Mouse (Mus musculus) neural tube, embryonic 11.5 days (tissue): ENCODE results near the gene Cyth1. TPM values are rescaled to one million over a fixed set of nuclear protein-coding genes. Genes with fewer than 3 reads are reported as not detected.

ENCODE experiments used
- ATAC-seq: fragments of 200-750 bp; cut with Nextera tagmentation; 2 replicates; pipeline ENCODE4 v1.8.0; 2017; ENCODE audit warnings: moderate number of reproducible peaks, mild to moderate bottlenecking, moderate TSS enrichment, moderate library complexity; ENCODE audit not compliant: insufficient read depth, low FRiP score, low TSS enrichment
- DNase-seq: peaks from one replicate; pipeline ENCODE4 v3.0.0-alpha.2; 2015; ENCODE audit warnings: low spot score
- H3K27ac ChIP-seq: fragments of 300-500 bp; sonication (generic); 2 replicates; pipeline ENCODE4 v1.5.1; 2014; ENCODE audit warnings: low read depth, mild to moderate bottlenecking, low read length
- H3K27me3 ChIP-seq: fragments of 300-500 bp; sonication (generic); 2 replicates; pipeline ENCODE4 v1.6.1; 2014; ENCODE audit warnings: mild to moderate bottlenecking, low read length, mixed read lengths; ENCODE audit not compliant: control insufficient read depth, insufficient read depth
- H3K36me3 ChIP-seq: fragments of 300-500 bp; sonication (generic); 2 replicates; pipeline ENCODE4 v1.6.1; 2014; ENCODE audit warnings: mild to moderate bottlenecking, low read length, moderate library complexity, mixed read lengths; ENCODE audit not compliant: control insufficient read depth, insufficient read depth
- H3K4me1 ChIP-seq: fragments of 300-500 bp; sonication (generic); 2 replicates; pipeline ENCODE4 v1.6.1; 2014; ENCODE audit warnings: low read length, mixed read lengths; ENCODE audit not compliant: control insufficient read depth, insufficient read depth
- H3K4me2 ChIP-seq: fragments of 300-500 bp; sonication (generic); 2 replicates; pipeline ENCODE4 v1.6.1; 2014; ENCODE audit warnings: low read depth, mild to moderate bottlenecking, moderate library complexity
- H3K4me3 ChIP-seq: fragments of 300-500 bp; sonication (generic); 2 replicates; pipeline ENCODE4 v1.5.1; 2014; ENCODE audit warnings: low read depth, low read length
- H3K9ac ChIP-seq: fragments of 300-500 bp; sonication (generic); 2 replicates; pipeline ENCODE4 v1.6.1; 2014; ENCODE audit warnings: mild to moderate bottlenecking, low read length
- H3K9me3 ChIP-seq: fragments of 300-500 bp; sonication (generic); 2 replicates; pipeline ENCODE4 v1.6.1; 2016; ENCODE audit warnings: low read length; ENCODE audit not compliant: control insufficient read depth
- WGBS: fragments of 180-500 bp; shearing (Covaris S2); extraction: QIAGEN DNeasy Blood & Tissue Kit; methylation state at CpG from one replicate; pipeline ENCODE4 v1.1.7; 2014; 5-methylcytosine and 5-hydroxymethylcytosine counted together
- polyA plus RNA-seq: library from polyadenylated mRNA; unstranded; fragments of >200 nt; fragmentation: Nextera tagmentation; extraction: Ambion mirVana; gene quantifications from 2 replicates; pipeline ENCODE4 v1.2.1, GENCODE M21; 2014

The Cyth1 gene
- polyA plus RNA-seq, 1 experiment from 2014 or later: 15.8 TPM

GRCm38 (mm10) chr11:118147877-118148637 is 100.3 kb downstream of the Cyth1 start:
- H3K27me3 ChIP-seq: no peaks in the 10 kb centered on the region
- 76% methylated on average over 9 of the region's 9 CpGs for WGBS
- DNase-seq: no peak
- H3K36me3 ChIP-seq: no peaks in the 10 kb centered on the region
- H3K27ac ChIP-seq: no peak overlapping the region
- no peaks in the 10 kb centered on the region for H3K9me3 ChIP-seq
- H3K4me2 ChIP-seq: no peak overlapping the region
- no peak for ATAC-seq
- no peak overlapping the region for H3K9ac ChIP-seq
- no peak overlapping the region for H3K4me3 ChIP-seq
- H3K4me1 ChIP-seq: no peaks in the 10 kb centered on the region

- Histone ChIP-seq H3K36me3 (no peaks in the 10 kb centered on the region), H3K4me3 (no peak overlapping the region), H3K4me2 (no peak overlapping the region), H3K27ac (no peak overlapping the region), H3K9ac (no peak overlapping the region), H3K27me3 (no peaks in the 10 kb centered on the region), H3K4me1 (no peaks in the 10 kb centered on the region; the same call in 1 of the 2 replicates), H3K9me3 (no peaks in the 10 kb centered on the region)
- 92% methylated on average over 10 of the region's 10 CpGs for WGBS
- ATAC-seq (no peak), DNase-seq (no peak)
Observed at GRCm38 (mm10) chr11:118146446-118146845, 101.9 kb downstream of the Cyth1 start.

GRCm38 (mm10) chr11:118145771-118146351 is 102.5 kb downstream of the Cyth1 start:
- 86% methylated on average over 16 of the region's 16 CpGs for WGBS
- Histone ChIP-seq H3K9ac (no peak overlapping the region), H3K27ac (no peak overlapping the region), H3K27me3 (no peaks in the 10 kb centered on the region), H3K9me3 (no peaks in the 10 kb centered on the region), H3K4me1 (no peaks in the 10 kb centered on the region; the same call in 1 of the 2 replicates), H3K4me3 (no peak overlapping the region), H3K4me2 (no peak overlapping the region), H3K36me3 (no peaks in the 10 kb centered on the region)
- no peak for ATAC-seq
- no peak for DNase-seq

GRCm38 (mm10) chr11:118145092-118145491 is 103.3 kb downstream of the Cyth1 start:
- no peaks in the 10 kb centered on the region for H3K9me3 ChIP-seq
- no peaks in the 10 kb centered on the region for H3K27me3 ChIP-seq
- H3K9ac ChIP-seq: no peak overlapping the region
- no peak overlapping the region for H3K27ac ChIP-seq
- H3K36me3 ChIP-seq: no peaks in the 10 kb centered on the region
- no peak overlapping the region for H3K4me3 ChIP-seq
- DNase-seq (no peak), ATAC-seq (no peak)
- no peaks in the 10 kb centered on the region; the same call in 1 of the 2 replicates for H3K4me1 ChIP-seq
- WGBS: 94% methylated on average over 4 of the region's 4 CpGs
- H3K4me2 ChIP-seq: no peak overlapping the region

- ATAC-seq (no peak), DNase-seq (no peak)
- Histone ChIP-seq H3K27me3 (no peaks in the 10 kb centered on the region), H3K4me3 (no peak overlapping the region), H3K4me2 (no peak overlapping the region), H3K36me3 (no peaks in the 10 kb centered on the region), H3K4me1 (no peaks in the 10 kb centered on the region; the same call in 1 of the 2 replicates), H3K27ac (no peak overlapping the region), H3K9ac (no peak overlapping the region), H3K9me3 (no peaks in the 10 kb centered on the region)
- WGBS: 88% methylated on average over 4 of the region's 4 CpGs
Observed at GRCm38 (mm10) chr11:118143731-118144130, 104.7 kb downstream of the Cyth1 start.

GRCm38 (mm10) chr11:118142547-118143165 is 105.7 kb downstream of the Cyth1 start:
- DNase-seq (peak; percentile 37), ATAC-seq (peak; percentile 67; the same call in 1 of the 2 replicates)
- H3K4me1 ChIP-seq: no peaks in the 10 kb centered on the region; the same call in 1 of the 2 replicates
- no peaks in the 10 kb centered on the region for H3K36me3 ChIP-seq
- H3K27me3 ChIP-seq: no peaks in the 10 kb centered on the region
- H3K9me3 ChIP-seq: no peaks in the 10 kb centered on the region
- 21% methylated on average over 7 of the region's 7 CpGs for WGBS
- no peak overlapping the region for H3K4me3 ChIP-seq
- H3K27ac ChIP-seq: peak overlapping the region; percentile 63; the same call in 1 of the 2 replicates
- H3K4me2 ChIP-seq: no peak overlapping the region
- no peak overlapping the region; the same call in 1 of the 2 replicates for H3K9ac ChIP-seq

- Histone ChIP-seq H3K4me3 (no peak overlapping the region), H3K36me3 (no peaks in the 10 kb centered on the region), H3K9me3 (no peaks in the 10 kb centered on the region), H3K4me2 (no peak overlapping the region), H3K9ac (no peak overlapping the region), H3K27ac (no peak overlapping the region), H3K27me3 (no peaks in the 10 kb centered on the region), H3K4me1 (no peaks in the 10 kb centered on the region; the same call in 1 of the 2 replicates)
- 80% methylated on average over 10 of the region's 10 CpGs for WGBS
- no peak for ATAC-seq
- no peak for DNase-seq
Observed at GRCm38 (mm10) chr11:118140771-118141565, 107.4 kb downstream of the Cyth1 start.

- no peaks in the 10 kb centered on the region for H3K9me3 ChIP-seq
- no peak overlapping the region for H3K9ac ChIP-seq
- DNase-seq (no peak), ATAC-seq (no peak)
- H3K36me3 ChIP-seq: no peaks in the 10 kb centered on the region
- peaks cover under 1% of the 10 kb centered on the region; the same call in 1 of the 2 replicates for H3K4me1 ChIP-seq
- no peak overlapping the region for H3K27ac ChIP-seq
- H3K4me3 ChIP-seq: no peak overlapping the region
- 95% methylated on average over 6 of the region's 6 CpGs for WGBS
- no peaks in the 10 kb centered on the region for H3K27me3 ChIP-seq
- H3K4me2 ChIP-seq: no peak overlapping the region
Observed at GRCm38 (mm10) chr11:118138347-118138746, 110.0 kb downstream of the Cyth1 start.
